Mouse (Mus musculus) right cerebral cortex, postnatal 10 days (tissue): ENCODE results near the gene Olfr600.
"Not testable (repeated sequence)": the region's sequence is repeated elsewhere in the genome, so short reads cannot be mapped to it uniquely, and the experiment has no call there.

Source experiments
- DNase-seq, 2 experiments: peaks; one replicate each; pipeline ENCODE4 v3.0.0; 2021; ENCODE audit warnings: low spot score in 2 of 2

Olfr600 gene

GRCm38 (mm10) chr7:103349569-103349968, at the start of gene Olfr600:
TSS of gene Olfr600 (minus strand) at chr7:103349669.
- DNase-seq, result no peak

GRCm38 (mm10) chr7:103398981-103399380, 49.5 kb upstream of the Olfr600 start:
- DNase-seq, result no peak

- DNase-seq, result no peak
Measured at GRCm38 (mm10) chr7:103397758-103398157, 48.3 kb upstream of the Olfr600 start.

GRCm38 (mm10) chr7:103386077-103386476, 36.6 kb upstream of the Olfr600 start, which contains the start of gene Olfr603:
TSS of gene Olfr603 (minus strand) at chr7:103386177.
- DNase-seq, result no peak

- DNase-seq, result no peak
Measured at GRCm38 (mm10) chr7:103362555-103362954, 13.1 kb upstream of the Olfr600 start, which contains the start of gene Olfr601. TSS of gene Olfr601 (minus strand) at chr7:103362655.

GRCm38 (mm10) chr7:103335617-103336016, 13.9 kb downstream of the Olfr600 start, which contains the start of gene Olfr599:
TSS of gene Olfr599 (plus strand) at chr7:103335917.
- DNase-seq, result no peak

- no peak for DNase-seq
Measured at GRCm38 (mm10) chr7:103323268-103323667, 26.2 kb downstream of the Olfr600 start, which contains the start of gene Olfr598. TSS of gene Olfr598 (plus strand) at chr7:103323568.

GRCm38 (mm10) chr7:103316015-103316414, 33.5 kb downstream of the Olfr600 start, which contains the start of gene Olfr597:
TSS of gene Olfr597 (plus strand) at chr7:103316315.
- DNase-seq, result not testable (repeated sequence)

GRCm38 (mm10) chr7:103305348-103305747, 44.1 kb downstream of the Olfr600 start, which contains the start of gene Olfr596:
TSS of gene Olfr596 (plus strand) at chr7:103305648.
- not testable (repeated sequence) for DNase-seq
